Mouse (Mus musculus): Measurements from ENCODE around the gene Thsd4. TPM values are rescaled to one million over a fixed set of nuclear protein-coding genes. Genes with fewer than 3 reads are reported as not detected.

The Thsd4 gene
- total RNA-seq, 2 experiments from 2014 or later = 17.0 to 17.5 TPM

GRCm38 (mm10) chr9:60034883-60035282 lies 487.0 kb downstream of the Thsd4 start:
- intact Hi-C loops (cut with DNase I) = no loop called here
- no peak for DNase-seq

- no peak for DNase-seq
- intact Hi-C loops (cut with DNase I) = no loop called here
Measured at GRCm38 (mm10) chr9:60027234-60027633, 494.6 kb downstream of the Thsd4 start.

GRCm38 (mm10) chr9:60026795-60027194 lies 495.1 kb downstream of the Thsd4 start:
- intact Hi-C loops (cut with DNase I) = no loop called here
- DNase-seq = no peak

- DNase-seq = no peak
- intact Hi-C loops (cut with DNase I) = no loop called here
Measured at GRCm38 (mm10) chr9:60025919-60026318, 495.9 kb downstream of the Thsd4 start.

GRCm38 (mm10) chr9:60024971-60025370 lies 496.9 kb downstream of the Thsd4 start:
- intact Hi-C loops (cut with DNase I) = no loop called here
- peak; percentile 15 to 35 for DNase-seq

GRCm38 (mm10) chr9:60024545-60024944 lies 497.3 kb downstream of the Thsd4 start:
- intact Hi-C loops (cut with DNase I) = no loop called here
- peak; percentile 2 to 13 for DNase-seq

GRCm38 (mm10) chr9:60022331-60022730 lies 499.5 kb downstream of the Thsd4 start:
- DNase-seq = no peak
- intact Hi-C loops (cut with DNase I) = no loop called here

GRCm38 (mm10) chr9:60020444-60020843 lies 501.4 kb downstream of the Thsd4 start:
- no peak for DNase-seq
- intact Hi-C loops (cut with DNase I) = no loop called here

GRCm38 (mm10) chr9:60010285-60010684 lies 511.6 kb downstream of the Thsd4 start:
- no peak for DNase-seq
- intact Hi-C loops (cut with DNase I) = no loop called here

- peak; percentile 11 to 15 for DNase-seq
- intact Hi-C loops (cut with DNase I) = no loop called here
Measured at GRCm38 (mm10) chr9:60008936-60009335, 512.9 kb downstream of the Thsd4 start.

- intact Hi-C loops (cut with DNase I) = no loop called here
- no peak for DNase-seq
Measured at GRCm38 (mm10) chr9:60002323-60002722, 519.5 kb downstream of the Thsd4 start.

GRCm38 (mm10) chr9:60001444-60001843 lies 520.4 kb downstream of the Thsd4 start:
- DNase-seq = no peak
- intact Hi-C loops (cut with DNase I) = no loop called here

GRCm38 (mm10) chr9:59997725-59998124 lies 524.1 kb downstream of the Thsd4 start:
- DNase-seq = no peak
- intact Hi-C loops (cut with DNase I) = no loop called here

GRCm38 (mm10) chr9:59991407-59991806 lies 530.4 kb downstream of the Thsd4 start:
- intact Hi-C loops (cut with DNase I) = no loop called here
- no peak for DNase-seq

- intact Hi-C loops (cut with DNase I) = loop anchor here (1.0 kb wide), 1 partner anchor 31 kb away; no protein-coding TSS in a partner anchor
Measured at GRCm38 (mm10) chr9:59989864-59990263, 532.0 kb downstream of the Thsd4 start.

GRCm38 (mm10) chr9:59985900-59986572 lies 535.8 kb downstream of the Thsd4 start:
- DNase-seq = no peak
- intact Hi-C loops (cut with DNase I) = no loop called here

More at GRCm38 (mm10) chr9:59989864-59990263, 532.0 kb downstream of the Thsd4 start:
- DNase-seq = peak; percentile 66 to 81

- intact Hi-C loops (cut with DNase I) = no loop called here
- DNase-seq = no peak
Measured at GRCm38 (mm10) chr9:59981116-59981515, 540.7 kb downstream of the Thsd4 start.

GRCm38 (mm10) chr9:59971263-59971662 lies 550.6 kb downstream of the Thsd4 start:
- intact Hi-C loops (cut with DNase I) = no loop called here
- DNase-seq = peak in 1 of 2 experiments; percentile 24

GRCm38 (mm10) chr9:59969383-59969782 lies 552.5 kb downstream of the Thsd4 start:
- DNase-seq = peak; percentile 68 to 69
- intact Hi-C loops (cut with DNase I) = loop anchor here (2.0 kb wide), 1 partner anchor 247 kb away; no protein-coding TSS in a partner anchor

- intact Hi-C loops (cut with DNase I) = no loop called here
- no peak for DNase-seq
Measured at GRCm38 (mm10) chr9:59965046-59965445, 556.8 kb downstream of the Thsd4 start.

GRCm38 (mm10) chr9:59964367-59964766 lies 557.5 kb downstream of the Thsd4 start:
- intact Hi-C loops (cut with DNase I) = loop anchor here (5.0 kb wide), 1 partner anchor 273 kb away; no protein-coding TSS in a partner anchor
- DNase-seq = no peak

GRCm38 (mm10) chr9:59961201-59961955 lies 560.5 kb downstream of the Thsd4 start:
- no peak for DNase-seq
- intact Hi-C loops (cut with DNase I) = loop anchor here (5.0 kb wide), 1 partner anchor 276 kb away; no protein-coding TSS in a partner anchor

Measured in heart, postnatal 10 days (tissue).